Mouse (Mus musculus) liver, postnatal 0 days (tissue): ENCODE measurements at regions not wholly inside any gene's neighbourhood (a gene's known extent, or its start where the extent isn't known, plus 50 kb on each side); places are given as distances from the start of the nearest gene placed in this dataset.

ENCODE experiments used
- CTCF ChIP-seq: sonication (generic); IDR thresholded peaks from 2 replicates; pipeline ENCODE4 v1.5.1; 2016; ENCODE audit warnings: antibody characterized with exemption, low read depth
- EP300 ChIP-seq: IDR thresholded peaks from 2 replicates; pipeline ENCODE4 v1.6.1; 2016; ENCODE audit warnings: antibody characterized with exemption, low read depth, mild to moderate bottlenecking

DNA sequence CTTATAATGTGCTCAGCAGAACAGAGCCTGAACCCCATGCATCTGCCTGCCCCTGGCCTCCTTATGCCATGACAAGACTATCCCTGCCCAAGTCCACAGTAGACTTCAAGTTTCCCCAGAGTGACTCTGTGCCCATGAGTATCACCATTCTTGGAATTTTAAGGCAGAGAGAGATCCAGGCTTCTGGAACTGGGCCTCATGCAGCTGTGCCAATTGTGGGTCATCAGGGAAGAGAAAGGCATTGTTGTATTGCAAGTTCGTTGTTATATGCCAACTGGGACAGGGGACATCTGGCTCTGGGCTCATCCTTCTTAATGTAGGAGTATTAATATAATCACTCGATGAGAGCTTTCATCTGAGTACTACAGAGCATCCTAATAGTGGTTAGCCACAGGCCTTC is 312.1 kb downstream of the Cxcl12 start:
- no peak for TF ChIP-seq CTCF
- no peak for TF ChIP-seq EP300
